Mouse (Mus musculus) hindbrain, embryonic 14.5 days (tissue): ENCODE data around the gene 2310011J03Rik. TPM values are rescaled to one million over a fixed set of nuclear protein-coding genes. Genes with fewer than 3 reads are reported as not detected.
A peak's percentile ranks its signal among the peaks of the same experiment; 100 is the strongest.

Experiments used
- ATAC-seq: fragments of 200-750 bp; cut with Nextera tagmentation; 2 replicates; pipeline ENCODE4 v1.8.0; 2017; ENCODE audit warnings: moderate number of reproducible peaks, mild to moderate bottlenecking, moderate TSS enrichment, moderate library complexity; ENCODE audit not compliant: low FRiP score
- DNase-seq: peaks from one replicate; pipeline ENCODE4 v3.0.0-alpha.2; 2015; ENCODE audit warnings: low spot score
- H3K27ac ChIP-seq: fragments of 300-500 bp; sonication (generic); 2 replicates; pipeline ENCODE4 v1.5.1; 2014; ENCODE audit warnings: mild to moderate bottlenecking, moderate library complexity
- H3K27me3 ChIP-seq: fragments of 300-500 bp; sonication (generic); 2 replicates; pipeline ENCODE4 v1.6.1; 2014; ENCODE audit warnings: mild to moderate bottlenecking, low read length, mixed read lengths; ENCODE audit not compliant: control insufficient read depth, insufficient read depth
- H3K36me3 ChIP-seq: fragments of 300-500 bp; sonication (generic); replicated peaks from 2 replicates; pipeline ENCODE4 v1.6.1; 2014; ENCODE audit not compliant: control insufficient read depth, insufficient read depth
- H3K4me1 ChIP-seq: fragments of 300-500 bp; sonication (generic); replicated peaks from 2 replicates; pipeline ENCODE4 v1.6.1; 2014; ENCODE audit warnings: antibody characterized with exemption, low read length, mixed read lengths; ENCODE audit not compliant: control insufficient read depth, insufficient read depth
- H3K4me2 ChIP-seq: fragments of 300-500 bp; sonication (generic); replicated peaks from 2 replicates; pipeline ENCODE4 v1.6.1; 2014; ENCODE audit warnings: mild to moderate bottlenecking, moderate library complexity
- H3K4me3 ChIP-seq: fragments of 300-500 bp; sonication (generic); replicated peaks from 2 replicates; pipeline ENCODE4 v1.5.1; 2014; ENCODE audit warnings: mild to moderate bottlenecking, low read length
- H3K9ac ChIP-seq: fragments of 300-500 bp; sonication (generic); 2 replicates; pipeline ENCODE4 v1.6.1; 2014
- H3K9me3 ChIP-seq: fragments of 300-500 bp; sonication (generic); 2 replicates; pipeline ENCODE4 v1.6.1; 2016; ENCODE audit warnings: low read length; ENCODE audit not compliant: control insufficient read depth
- WGBS: fragments of 180-500 bp; shearing (Covaris S2); extraction: QIAGEN DNeasy Blood & Tissue Kit; methylation state at CpG from one replicate; pipeline ENCODE4 v1.1.7; 2014; 5-methylcytosine and 5-hydroxymethylcytosine counted together
- polyA plus RNA-seq: library from polyadenylated mRNA; unstranded; fragments of >200 nt; fragmentation: Nextera tagmentation; extraction: Ambion mirVana; gene quantifications from 2 replicates; pipeline ENCODE4 v1.2.1, GENCODE M21; 2014

Gene 2310011J03Rik
- polyA plus RNA-seq, 1 experiment from 2014 or later = 23.3 TPM

- DNase-seq = no peak
- H3K4me1 ChIP-seq = no peaks in the 10 kb centered on the region
- H3K9ac ChIP-seq = no peak overlapping the region
- H3K27me3 ChIP-seq = no peaks in the 10 kb centered on the region
- no peak overlapping the region for H3K27ac ChIP-seq
- WGBS = 59% methylated on average over 20 of the region's 20 CpGs
- no peak overlapping the region for H3K4me2 ChIP-seq
- no peaks in the 10 kb centered on the region for H3K9me3 ChIP-seq
- no peak overlapping the region for H3K4me3 ChIP-seq
- no peak for ATAC-seq
- H3K36me3 ChIP-seq = peaks cover 100% of the 10 kb centered on the region
Measured at GRCm38 (mm10) chr10:80313627-80314201, 6.6 kb downstream of the 2310011J03Rik start.

- ATAC-seq (no peak), DNase-seq (no peak)
- Histone ChIP-seq H3K4me2 (no peak overlapping the region), H3K9ac (no peak overlapping the region), H3K4me1 (no peaks in the 10 kb centered on the region), H3K36me3 (peaks cover 100% of the 10 kb centered on the region), H3K4me3 (no peak overlapping the region), H3K27me3 (no peaks in the 10 kb centered on the region), H3K9me3 (no peaks in the 10 kb centered on the region), H3K27ac (no peak overlapping the region)
- 67% methylated on average over 54 of the region's 54 CpGs for WGBS
Measured at GRCm38 (mm10) chr10:80312586-80313504, 7.5 kb downstream of the 2310011J03Rik start.

- no peak overlapping the region for H3K4me2 ChIP-seq
- H3K9ac ChIP-seq = no peak overlapping the region
- H3K9me3 ChIP-seq = no peaks in the 10 kb centered on the region
- peaks cover 100% of the 10 kb centered on the region for H3K36me3 ChIP-seq
- WGBS = 89% methylated on average over 16 of the region's 16 CpGs
- no peaks in the 10 kb centered on the region for H3K4me1 ChIP-seq
- DNase-seq = no peak
- no peak overlapping the region for H3K4me3 ChIP-seq
- H3K27me3 ChIP-seq = no peaks in the 10 kb centered on the region
- no peak for ATAC-seq
- H3K27ac ChIP-seq = no peak overlapping the region
Measured at GRCm38 (mm10) chr10:80311560-80311959, 8.8 kb downstream of the 2310011J03Rik start.

- ATAC-seq (no peak), DNase-seq (no peak)
- WGBS = 21% methylated on average over 25 of the region's 25 CpGs
- Histone ChIP-seq H3K9ac (peak overlapping the region; percentile 37; the same call in 1 of the 2 replicates), H3K4me1 (peaks cover 40% of the 10 kb centered on the region), H3K4me2 (peak overlapping the region; percentile 36), H3K4me3 (no peak overlapping the region), H3K27me3 (no peaks in the 10 kb centered on the region), H3K9me3 (no peaks in the 10 kb centered on the region), H3K27ac (no peak overlapping the region), H3K36me3 (peaks cover 84% of the 10 kb centered on the region)
Measured at GRCm38 (mm10) chr10:80304862-80305261, 15.5 kb downstream of the 2310011J03Rik start.

GRCm38 (mm10) chr10:80304458-80304857 is 15.9 kb downstream of the 2310011J03Rik start:
- peaks cover 80% of the 10 kb centered on the region for H3K36me3 ChIP-seq
- H3K9me3 ChIP-seq = no peaks in the 10 kb centered on the region
- ATAC-seq = no peak
- 32% methylated on average over 12 of the region's 12 CpGs for WGBS
- H3K4me2 ChIP-seq = peak overlapping the region; percentile 36
- no peak for DNase-seq
- H3K4me1 ChIP-seq = peaks cover 40% of the 10 kb centered on the region
- H3K27me3 ChIP-seq = no peaks in the 10 kb centered on the region
- H3K9ac ChIP-seq = peak overlapping the region; percentile 37; the same call in 1 of the 2 replicates
- H3K27ac ChIP-seq = no peak overlapping the region
- H3K4me3 ChIP-seq = no peak overlapping the region

GRCm38 (mm10) chr10:80302471-80302881 is 17.9 kb downstream of the 2310011J03Rik start:
- peaks cover 60% of the 10 kb centered on the region for H3K36me3 ChIP-seq
- peak overlapping the region; percentile 52 for H3K4me3 ChIP-seq
- WGBS = 4% methylated on average over 9 of the region's 9 CpGs
- peak overlapping the region; percentile 96 for H3K9ac ChIP-seq
- H3K4me1 ChIP-seq = peaks cover 53% of the 10 kb centered on the region
- H3K9me3 ChIP-seq = no peaks in the 10 kb centered on the region
- H3K4me2 ChIP-seq = peak overlapping the region; percentile 95
- no peaks in the 10 kb centered on the region for H3K27me3 ChIP-seq
- ATAC-seq = peak; percentile 7; the same call in 1 of the 2 replicates
- peak; percentile 67 for DNase-seq
- peak overlapping the region; percentile 96 for H3K27ac ChIP-seq

GRCm38 (mm10) chr10:80302082-80302355 is 18.3 kb downstream of the 2310011J03Rik start:
- Histone ChIP-seq H3K4me1 (peaks cover 57% of the 10 kb centered on the region), H3K36me3 (peaks cover 56% of the 10 kb centered on the region)

GRCm38 (mm10) chr10:80301256-80302081 is 18.9 kb downstream of the 2310011J03Rik start:
- peak overlapping the region; percentile 95 for H3K4me2 ChIP-seq
- no peaks in the 10 kb centered on the region for H3K9me3 ChIP-seq
- no peaks in the 10 kb centered on the region for H3K27me3 ChIP-seq
- H3K36me3 ChIP-seq = peaks cover 50% of the 10 kb centered on the region
- peak overlapping the region; percentile 52 for H3K4me3 ChIP-seq
- DNase-seq (no peak), ATAC-seq (peak; percentile 5; the same call in 1 of the 2 replicates)
- H3K9ac ChIP-seq = peak overlapping the region; percentile 96
- H3K4me1 ChIP-seq = peaks cover 63% of the 10 kb centered on the region
- 47% methylated on average over 10 of the region's 10 CpGs for WGBS
- peak overlapping the region; percentile 96 for H3K27ac ChIP-seq

More at GRCm38 (mm10) chr10:80302082-80302355, 18.3 kb downstream of the 2310011J03Rik start:
- H3K4me2 ChIP-seq = peak overlapping the region; percentile 95
- WGBS = 52% methylated on average over 5 of the region's 5 CpGs
- peak overlapping the region; percentile 96 for H3K9ac ChIP-seq
- H3K4me3 ChIP-seq = peak overlapping the region; percentile 52
- peak overlapping the region; percentile 96 for H3K27ac ChIP-seq
- H3K9me3 ChIP-seq = no peaks in the 10 kb centered on the region
- ATAC-seq (no peak), DNase-seq (no peak)
- H3K27me3 ChIP-seq = no peaks in the 10 kb centered on the region
